Mouse (Mus musculus): ENCODE data around the gene Upk3b. TPM values are rescaled to one million over a fixed set of nuclear protein-coding genes. Genes with fewer than 3 reads are reported as not detected.
"Not testable (repeated sequence)": the region's sequence is repeated elsewhere in the genome, so short reads cannot be mapped to it uniquely, and the experiment has no call there.

Upk3b gene
- polyA plus RNA-seq, 1 experiment from 2014 or later = not detected

DNA sequence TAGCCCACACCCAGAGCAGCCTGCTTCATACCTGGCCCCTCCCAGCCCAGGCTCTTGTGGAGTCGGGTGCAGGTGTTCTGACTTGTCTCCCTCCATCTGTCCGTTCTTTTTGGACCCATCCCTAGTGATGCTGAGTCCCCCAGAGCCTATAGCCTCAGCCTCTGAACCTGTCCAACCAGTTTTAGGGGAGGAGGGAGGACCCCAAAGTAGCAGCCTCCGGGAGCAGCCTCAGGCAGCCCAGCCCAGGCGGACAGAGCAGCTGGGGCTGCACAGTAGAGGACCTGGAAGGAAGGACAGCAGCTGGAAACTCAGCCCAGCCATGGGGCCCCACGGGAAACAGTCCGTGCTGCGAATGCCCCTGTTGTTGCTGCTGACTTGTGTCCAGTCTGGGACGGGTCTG, 18.8 kb downstream of the Upk3b start:
- H3K4me1 ChIP-seq = 0 out of 2 replicates have a peak, but pooled peaks cover under 1% of the 10 kb centered on the region
- no peak overlapping the region for H3K27ac ChIP-seq (replicated peaks)
- H3K36me3 ChIP-seq = no peaks in the 10 kb centered on the region
- H3K4me3 ChIP-seq = no peak overlapping the region
- ATAC-seq (replicated peaks) = no peak
- no peak overlapping the region for H3K9ac ChIP-seq (replicated peaks)
- H3K4me2 ChIP-seq (replicated peaks) = no peak overlapping the region
- H3K27me3 ChIP-seq = no peaks in the 10 kb centered on the region
- 40% methylated on average over 8 of the region's 8 CpGs for WGBS
- H3K9me3 ChIP-seq = no peaks in the 10 kb centered on the region

- Histone ChIP-seq H3K4me1 (no peaks in the 10 kb centered on the region), H3K4me2 (replicated peaks) (no peak overlapping the region), H3K9ac (replicated peaks) (no peak overlapping the region), H3K4me3 (no peak overlapping the region), H3K27ac (replicated peaks) (no peak overlapping the region), H3K9me3 (no peaks in the 10 kb centered on the region), H3K27me3 (no peaks in the 10 kb centered on the region), H3K36me3 (no peaks in the 10 kb centered on the region)
- 11% methylated on average over 12 of the region's 12 CpGs for WGBS
- ATAC-seq (replicated peaks) = no peak
Measured at GRCm38 (mm10) chr5:136061567-136061966, 23.3 kb downstream of the Upk3b start.

- ATAC-seq (replicated peaks) = no peak
- Histone ChIP-seq H3K4me2 (replicated peaks) (no peak overlapping the region), H3K4me3 (no peak overlapping the region), H3K27me3 (no peaks in the 10 kb centered on the region), H3K36me3 (no peaks in the 10 kb centered on the region), H3K9me3 (no peaks in the 10 kb centered on the region), H3K27ac (replicated peaks) (no peak overlapping the region), H3K9ac (replicated peaks) (no peak overlapping the region), H3K4me1 (no peaks in the 10 kb centered on the region)
- 95% methylated on average over 10 of the region's 10 CpGs for WGBS
Measured at GRCm38 (mm10) chr5:136063920-136064319, 25.6 kb downstream of the Upk3b start.

DNA sequence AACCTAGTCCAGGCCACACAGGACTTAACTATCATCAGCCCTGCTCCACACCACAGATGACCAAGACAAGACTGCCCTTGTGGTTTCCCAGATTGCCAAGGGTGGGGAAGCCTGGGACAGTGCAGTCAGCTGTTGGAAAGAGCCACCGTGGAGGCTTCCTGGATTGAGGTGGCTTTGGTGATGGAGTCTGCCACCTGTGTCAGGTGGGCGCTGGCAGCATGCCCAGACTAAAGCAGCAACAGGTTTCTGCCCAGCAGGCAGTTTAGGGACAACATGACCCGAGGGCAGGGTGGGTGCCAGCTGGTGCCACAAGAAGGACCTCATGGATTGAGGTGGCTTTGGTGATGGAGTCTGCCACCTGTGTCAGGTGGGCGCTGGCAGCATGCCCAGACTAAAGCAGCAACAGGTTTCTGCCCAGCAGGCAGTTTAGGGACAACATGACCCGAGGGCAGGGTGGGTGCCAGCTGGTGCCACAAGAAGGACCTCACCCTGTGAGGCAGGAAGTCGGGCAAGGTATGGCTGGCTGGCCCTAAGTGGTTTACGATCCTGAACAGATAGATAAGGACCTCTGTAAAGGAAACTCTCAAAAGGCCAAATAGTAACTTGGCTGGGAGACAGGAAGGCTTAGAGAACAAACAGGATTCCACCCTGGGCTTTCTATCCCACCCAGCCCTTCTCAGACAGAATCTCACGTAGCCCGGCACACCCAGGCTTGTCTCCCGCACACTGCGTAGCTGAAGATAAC, 28.3 kb downstream of the Upk3b start:
- not testable (repeated sequence) for H3K4me3 ChIP-seq; ATAC-seq (replicated peaks); H3K27me3 ChIP-seq; H3K4me1 ChIP-seq; H3K9ac ChIP-seq (replicated peaks); H3K27ac ChIP-seq (replicated peaks); H3K4me2 ChIP-seq (replicated peaks); H3K36me3 ChIP-seq; H3K9me3 ChIP-seq
- WGBS = 80% methylated on average over 11 of the region's 11 CpGs

- H3K4me2 ChIP-seq (replicated peaks) = no peak overlapping the region
- H3K4me1 ChIP-seq = no peaks in the 10 kb centered on the region
- 65% methylated on average over 2 of the region's 2 CpGs for WGBS
- H3K27me3 ChIP-seq = no peaks in the 10 kb centered on the region
- no peak overlapping the region for H3K27ac ChIP-seq (replicated peaks)
- H3K9ac ChIP-seq (replicated peaks) = no peak overlapping the region
- H3K4me3 ChIP-seq = no peak overlapping the region
- ATAC-seq (replicated peaks) = no peak
- no peaks in the 10 kb centered on the region for H3K9me3 ChIP-seq
- no peaks in the 10 kb centered on the region for H3K36me3 ChIP-seq
Measured at GRCm38 (mm10) chr5:136069411-136069810, 31.1 kb downstream of the Upk3b start.

DNA sequence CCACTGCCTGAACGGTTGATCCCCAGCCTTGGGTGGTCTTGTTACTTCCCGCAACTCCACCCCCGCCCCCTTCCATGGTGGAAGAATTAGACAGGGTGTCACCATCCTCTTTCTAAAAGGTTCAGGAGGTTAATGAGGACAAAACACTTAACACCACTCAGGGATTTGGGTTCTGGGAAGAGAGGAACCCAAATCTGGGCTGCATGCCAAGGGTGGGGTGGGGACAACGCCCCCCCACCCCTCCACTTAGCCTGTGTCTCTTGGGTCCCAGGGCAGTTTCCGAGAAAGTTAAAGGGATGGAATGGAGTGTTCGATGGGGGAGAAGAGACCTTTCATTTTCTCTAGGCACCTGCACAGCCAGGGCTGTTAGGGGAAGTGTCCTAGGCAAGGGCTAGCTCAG, 34.8 kb downstream of the Upk3b start:
- Histone ChIP-seq H3K27ac (replicated peaks) (no peak overlapping the region), H3K36me3 (no peaks in the 10 kb centered on the region), H3K9ac (replicated peaks) (no peak overlapping the region), H3K9me3 (no peaks in the 10 kb centered on the region), H3K4me3 (no peak overlapping the region), H3K4me1 (peaks cover 6% of the 10 kb centered on the region; the same call in 1 of the 2 replicates), H3K27me3 (no peaks in the 10 kb centered on the region), H3K4me2 (replicated peaks) (no peak overlapping the region)
- no peak for ATAC-seq (replicated peaks)
- 45% methylated on average over 6 of the region's 6 CpGs for WGBS

DNA sequence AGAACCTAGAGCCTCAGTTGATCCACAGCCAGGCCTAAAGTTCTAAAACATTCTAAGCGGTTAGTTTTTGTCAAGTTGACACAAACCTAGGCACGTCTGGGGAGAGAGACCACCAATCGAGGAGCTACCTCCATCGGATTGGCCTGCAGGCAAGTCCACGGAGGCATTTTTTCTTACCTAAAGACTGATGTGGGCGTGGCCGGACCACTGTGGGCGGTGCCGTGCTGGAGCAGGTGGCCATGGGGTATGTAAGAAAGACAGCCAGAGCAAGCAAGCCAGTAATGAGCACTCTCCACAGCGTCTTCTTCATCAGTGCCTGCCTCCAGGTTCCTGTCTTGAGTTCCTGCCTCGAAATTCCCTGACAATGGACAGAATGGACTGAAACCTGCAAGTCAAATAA, 35.2 kb downstream of the Upk3b start:
- WGBS = 67% methylated on average over 11 of the region's 11 CpGs
- Histone ChIP-seq H3K4me2 (replicated peaks) (no peak overlapping the region), H3K27me3 (no peaks in the 10 kb centered on the region), H3K36me3 (no peaks in the 10 kb centered on the region), H3K9ac (replicated peaks) (no peak overlapping the region), H3K27ac (replicated peaks) (no peak overlapping the region), H3K4me1 (peaks cover 6% of the 10 kb centered on the region; the same call in 1 of the 2 replicates), H3K9me3 (no peaks in the 10 kb centered on the region), H3K4me3 (no peak overlapping the region)
- no peak for ATAC-seq (replicated peaks)

- Histone ChIP-seq H3K27ac (replicated peaks) (no peak overlapping the region), H3K36me3 (no peaks in the 10 kb centered on the region), H3K9me3 (no peaks in the 10 kb centered on the region), H3K4me1 (peaks cover 6% of the 10 kb centered on the region; the same call in 1 of the 2 replicates), H3K4me2 (replicated peaks) (no peak overlapping the region), H3K4me3 (no peak overlapping the region), H3K9ac (replicated peaks) (no peak overlapping the region), H3K27me3 (no peaks in the 10 kb centered on the region)
- 94% methylated on average over 5 of the region's 5 CpGs for WGBS
- ATAC-seq (replicated peaks) = no peak
Measured at GRCm38 (mm10) chr5:136075076-136075475, 36.8 kb downstream of the Upk3b start.

- 26% methylated on average over 7 of the region's 7 CpGs for WGBS
- Histone ChIP-seq H3K27ac (replicated peaks) (peak overlapping the region; percentile 47; the same call in 1 of the 2 replicates), H3K27me3 (no peaks in the 10 kb centered on the region), H3K9ac (replicated peaks) (no peak overlapping the region), H3K4me1 (peaks cover 6% of the 10 kb centered on the region; the same call in 1 of the 2 replicates), H3K4me2 (replicated peaks) (no peak overlapping the region), H3K36me3 (no peaks in the 10 kb centered on the region), H3K9me3 (no peaks in the 10 kb centered on the region), H3K4me3 (no peak overlapping the region)
- ATAC-seq (replicated peaks) = no peak; the same call in 1 of the 2 replicates
Measured at GRCm38 (mm10) chr5:136076284-136076683, 38.0 kb downstream of the Upk3b start.

DNA sequence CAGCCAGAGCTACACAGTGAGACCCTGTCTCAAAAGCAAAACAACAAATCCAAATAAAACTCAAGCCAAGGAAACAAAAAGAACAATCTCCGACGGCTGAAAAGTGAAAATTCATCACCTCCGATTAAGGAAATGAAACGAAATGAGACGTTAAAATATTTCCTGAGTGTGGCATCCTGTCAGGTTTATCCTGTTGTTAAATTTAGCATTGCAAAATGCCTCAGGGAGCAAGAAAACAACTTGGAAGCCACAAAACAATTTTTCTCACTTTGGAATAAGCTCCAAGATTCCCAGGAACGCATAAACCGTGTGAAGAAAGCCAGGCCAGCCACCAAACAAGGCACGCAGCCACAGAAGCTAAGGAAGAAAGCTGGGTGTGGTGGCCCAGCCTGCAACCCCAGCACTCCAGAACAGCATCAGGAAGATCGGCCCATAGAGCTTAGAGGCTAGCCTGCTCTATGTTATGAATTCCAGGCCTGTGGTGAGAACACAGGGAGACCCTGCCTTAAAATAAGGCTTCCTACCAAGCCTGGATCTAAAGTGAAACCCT, 38.8 kb downstream of the Upk3b start:
- Histone ChIP-seq H3K27me3 (no peaks in the 10 kb centered on the region), H3K9ac (replicated peaks) (no peak overlapping the region), H3K27ac (replicated peaks) (0 out of 2 replicates have a peak overlapping the region, but pooled peaks have one; percentile 6), H3K4me3 (no peak overlapping the region), H3K9me3 (no peaks in the 10 kb centered on the region), H3K4me1 (peaks cover 6% of the 10 kb centered on the region; the same call in 1 of the 2 replicates), H3K36me3 (no peaks in the 10 kb centered on the region), H3K4me2 (replicated peaks) (no peak overlapping the region)
- WGBS = 83% methylated on average over 9 of the region's 9 CpGs
- ATAC-seq (replicated peaks) = no peak

- ATAC-seq (replicated peaks) = no peak
- H3K4me2 ChIP-seq (replicated peaks) = no peak overlapping the region
- H3K9ac ChIP-seq (replicated peaks) = no peak overlapping the region
- no peaks in the 10 kb centered on the region for H3K27me3 ChIP-seq
- H3K27ac ChIP-seq (replicated peaks) = no peak overlapping the region
- no peaks in the 10 kb centered on the region for H3K36me3 ChIP-seq
- H3K4me3 ChIP-seq = no peak overlapping the region
- H3K4me1 ChIP-seq = peaks cover 6% of the 10 kb centered on the region; the same call in 1 of the 2 replicates
- WGBS = 93% methylated on average over 5 of the region's 5 CpGs
- H3K9me3 ChIP-seq = no peaks in the 10 kb centered on the region
Measured at GRCm38 (mm10) chr5:136078136-136078535, 39.8 kb downstream of the Upk3b start.

DNA sequence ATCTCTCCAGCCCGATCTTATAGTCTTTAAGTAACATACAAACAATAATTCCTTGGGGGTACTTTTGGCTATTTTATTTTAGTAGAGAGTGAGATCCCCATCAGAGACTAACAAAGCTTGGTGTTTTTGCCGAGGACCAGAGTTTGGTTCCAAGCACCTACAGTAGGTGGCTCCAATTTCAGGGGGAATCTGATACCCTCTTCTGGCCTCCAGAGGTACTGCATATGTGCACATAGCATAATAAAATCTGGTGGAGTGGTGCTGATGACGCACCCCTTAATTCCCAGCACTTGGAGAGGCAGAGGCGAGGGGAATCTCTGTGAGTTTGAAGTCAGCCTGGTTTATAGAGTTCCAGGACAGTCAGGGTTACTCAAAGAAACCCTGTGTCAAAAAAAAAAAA, 44.0 kb downstream of the Upk3b start:
- Histone ChIP-seq H3K4me3 (no peak overlapping the region), H3K27ac (replicated peaks) (no peak overlapping the region), H3K9ac (replicated peaks) (no peak overlapping the region), H3K9me3 (no peaks in the 10 kb centered on the region), H3K27me3 (0 out of 2 replicates have a peak, but pooled peaks cover 9% of the 10 kb centered on the region), H3K36me3 (no peaks in the 10 kb centered on the region), H3K4me1 (peaks cover 21% of the 10 kb centered on the region), H3K4me2 (replicated peaks) (no peak overlapping the region)
- ATAC-seq (replicated peaks) = no peak
- WGBS = 77% methylated on average over 4 of the region's 4 CpGs
